Mouse (Mus musculus) thymus, postnatal 10 days (tissue): ENCODE data around the gene Fpr3.
"Not testable (repeated sequence)": the region's sequence is repeated elsewhere in the genome, so short reads cannot be mapped to it uniquely, and the experiment has no call there.

ENCODE experiments used
- DNase-seq, 2 experiments: peaks; one replicate each; pipeline ENCODE4 v3.0.0; 2021; ENCODE audit warnings: low spot score in 2 of 2

Gene Fpr3

GRCm38 (mm10) chr17:17882672-17883071, 5.0 kb upstream of the Fpr3 start:
- no peak for DNase-seq

GRCm38 (mm10) chr17:17883840-17884239, 3.8 kb upstream of the Fpr3 start, which contains the start of gene Fpr1:
Fpr1 (minus strand) TSS chr17:17883940.
- no peak for DNase-seq

GRCm38 (mm10) chr17:17889732-17890425, 2.2 kb downstream of the Fpr3 start:
- DNase-seq = no peak

- DNase-seq = peak in 1 of 2 experiments; percentile 14
Observed at GRCm38 (mm10) chr17:17896039-17896438, 8.4 kb downstream of the Fpr3 start.

- DNase-seq = no peak
Observed at GRCm38 (mm10) chr17:17899268-17899667, 11.6 kb downstream of the Fpr3 start.

- no peak for DNase-seq
Observed at GRCm38 (mm10) chr17:17900768-17901167, 13.1 kb downstream of the Fpr3 start.

- peak in 1 of 2 experiments; percentile 9 for DNase-seq
Observed at GRCm38 (mm10) chr17:17909636-17910421, 22.2 kb downstream of the Fpr3 start.

GRCm38 (mm10) chr17:17912618-17913017, 25.0 kb downstream of the Fpr3 start:
- DNase-seq = not testable (repeated sequence)

GRCm38 (mm10) chr17:17917376-17917775, 29.7 kb downstream of the Fpr3 start:
- no peak for DNase-seq

GRCm38 (mm10) chr17:17917782-17918181, 30.1 kb downstream of the Fpr3 start:
- DNase-seq = no peak

GRCm38 (mm10) chr17:17973443-17973842, 85.8 kb downstream of the Fpr3 start:
- no peak for DNase-seq

- DNase-seq = not testable (repeated sequence)
Observed at GRCm38 (mm10) chr17:17981232-17981631, 93.6 kb downstream of the Fpr3 start.

GRCm38 (mm10) chr17:18004752-18005151, 117.1 kb downstream of the Fpr3 start:
- DNase-seq = no peak
